ENCODE assay signal across 19 mouse cellular contexts in genomic region chr12:3352216-3352615, GRCm38 (mm10).
"Had no signal": no experiment of that assay in that cellular context is flagged by ENCODE, and none has a peak within 500 bp of the region (broad histone marks: within the 10 kb centered on the region; RNA-seq: fewer than 3 reads in every experiment).

No protein-coding gene starts in this region.

- H3K4me3 ChIP-seq: midbrain, embryonic 10.5 days; midbrain, embryonic 12.5 days; myocyte; neural tube, embryonic 13.5 days; neural tube, embryonic 15.5 days had no signal

- DNase-seq: lung, adult 18-20 months; lung, embryonic 14.5 days; lung, postnatal 10 days; lung, postnatal 4 days; midbrain, embryonic 14.5 days; retina, postnatal 1 day; right cerebral cortex, adult 18-20 months; right cerebral cortex, postnatal 25 days; right cerebral cortex, postnatal 4 days; spleen, adult 18-20 months; thymus, adult 18-20 months; thymus, postnatal 14 days; thymus, postnatal 36 days had no signal

- H3K27ac ChIP-seq: liver, embryonic 14.5 days; midbrain, embryonic 10.5 days; midbrain, embryonic 12.5 days; neural tube, embryonic 13.5 days; neural tube, embryonic 15.5 days had no signal
